Mouse (Mus musculus): ENCODE results near the gene Comp.

The Comp gene

GRCm38 (mm10) chr8:70352657-70353151 is 20.7 kb upstream of the Comp start:
- peak; percentile 62 for DNase-seq (ENCODE audit: low spot score)

- peak; percentile 100 for DNase-seq (ENCODE audit: low spot score)
These were observed 20.1 kb upstream of the Comp start, which contains the start of gene Upf1 for GRCm38 (mm10) chr8:70353194-70353817. Gene Upf1 (minus strand): TSS chr8:70353278.

DNA sequence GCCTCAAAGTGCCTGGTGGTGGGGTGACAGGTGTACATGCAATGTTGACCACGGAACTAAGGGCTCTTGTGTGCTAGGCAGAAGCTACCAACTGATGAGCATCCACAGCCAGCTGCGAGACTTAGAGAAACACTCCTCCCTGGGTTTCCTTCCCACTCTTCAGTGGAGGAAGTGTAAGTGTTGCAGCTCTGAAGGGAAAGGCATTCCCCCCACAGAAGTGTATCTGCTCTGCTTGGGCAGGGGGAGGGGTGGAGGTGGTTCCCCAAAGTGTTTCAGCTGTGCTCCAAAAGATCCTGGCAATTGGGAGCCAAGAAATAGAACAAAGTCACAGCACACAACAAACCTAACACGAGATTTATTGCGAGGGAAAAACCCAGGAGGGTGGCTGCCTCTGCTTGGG is 19.4 kb upstream of the Comp start:
- peak; percentile 42 for DNase-seq (ENCODE audit: low spot score)

DNA sequence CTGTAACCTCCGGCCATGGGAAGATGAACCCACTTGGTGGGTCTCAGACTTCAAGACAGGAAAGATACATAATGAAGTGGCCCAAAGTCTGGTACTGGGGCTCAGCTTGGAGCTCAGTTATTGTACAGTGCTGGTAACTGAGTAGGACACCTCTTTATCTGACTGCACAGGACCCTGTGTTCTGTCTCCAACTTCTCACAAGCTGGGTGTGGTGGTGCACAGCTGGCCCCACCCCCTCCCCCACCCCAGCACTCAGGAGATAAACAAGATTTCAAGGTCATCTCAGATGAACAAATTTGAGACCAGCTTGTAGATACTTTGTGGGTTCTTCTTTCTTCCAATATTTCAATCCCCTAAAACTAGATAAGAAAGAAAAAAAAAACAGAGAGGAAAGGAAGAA is 17.2 kb upstream of the Comp start:
- DNase-seq (ENCODE audit: low spot score) = no peak

DNA sequence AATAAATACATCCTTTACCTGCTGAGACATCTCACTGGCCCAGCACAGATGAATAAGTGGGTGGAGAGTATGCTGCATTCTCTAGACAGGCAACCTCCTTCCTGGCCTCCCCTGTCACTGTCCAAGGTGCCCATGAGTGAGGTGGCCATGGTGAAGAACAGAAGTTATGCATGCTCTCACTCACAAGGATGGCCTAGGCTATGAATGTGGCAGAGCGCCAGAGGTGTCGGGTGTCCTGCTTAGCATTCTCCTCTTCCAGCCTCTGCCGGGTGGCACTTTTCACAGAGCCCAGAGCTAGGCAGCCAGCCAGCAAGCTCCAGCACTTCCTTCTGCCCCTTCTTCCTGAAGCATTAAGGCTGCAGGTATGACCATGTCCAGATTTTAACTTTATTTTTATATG is 13.9 kb upstream of the Comp start:
- DNase-seq (ENCODE audit: low spot score) = peak; percentile 89

DNA sequence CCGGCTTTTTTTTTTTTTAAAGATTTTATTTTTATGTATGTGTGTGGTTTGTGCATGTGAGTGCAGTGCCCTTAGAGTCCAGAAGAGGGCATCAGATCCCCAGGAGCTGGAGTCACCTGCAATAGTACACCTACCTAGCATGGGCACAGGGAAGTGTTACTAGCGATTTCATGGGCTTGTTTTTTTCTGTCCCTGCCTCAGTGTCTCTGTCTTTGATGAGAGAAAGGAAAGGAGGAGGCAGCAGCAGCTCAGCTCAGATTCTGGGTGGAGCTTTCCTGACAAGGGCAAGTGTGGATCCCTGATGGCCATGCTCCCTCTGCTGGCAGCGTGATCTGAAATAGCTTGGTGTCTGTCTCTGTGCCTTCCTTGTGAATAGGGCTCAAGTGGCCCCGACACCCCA is 12.6 kb upstream of the Comp start:
- peak; percentile 44 for DNase-seq (ENCODE audit: low spot score)

- no peak for DNase-seq (ENCODE audit: low spot score)
These were observed 11.8 kb upstream of the Comp start for GRCm38 (mm10) chr8:70361484-70362032.

DNA sequence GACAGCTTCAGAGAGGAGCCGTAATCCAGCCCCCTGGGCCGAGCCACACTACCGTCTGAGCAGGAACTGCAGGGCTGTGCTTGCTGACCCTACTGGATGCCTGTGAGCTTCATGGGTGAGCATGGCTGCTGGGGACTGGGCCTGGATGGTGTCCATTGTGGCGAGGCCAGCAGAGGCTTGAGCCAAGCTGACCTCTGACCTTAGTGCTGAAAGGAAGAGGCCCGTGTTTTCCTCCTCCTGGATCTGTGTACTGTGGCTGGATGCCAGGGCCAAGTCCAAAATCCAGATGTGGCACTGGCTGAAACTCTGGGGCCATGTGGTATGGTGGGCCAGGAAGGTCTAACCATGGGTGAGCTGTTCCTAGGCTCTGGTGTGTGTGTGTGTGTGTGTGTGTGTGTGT is 9.3 kb upstream of the Comp start:
- peak; percentile 88 for DNase-seq (ENCODE audit: low spot score)

GRCm38 (mm10) chr8:70366588-70366987 is 6.8 kb upstream of the Comp start:
- DNase-seq (ENCODE audit: low spot score) = no peak

DNA sequence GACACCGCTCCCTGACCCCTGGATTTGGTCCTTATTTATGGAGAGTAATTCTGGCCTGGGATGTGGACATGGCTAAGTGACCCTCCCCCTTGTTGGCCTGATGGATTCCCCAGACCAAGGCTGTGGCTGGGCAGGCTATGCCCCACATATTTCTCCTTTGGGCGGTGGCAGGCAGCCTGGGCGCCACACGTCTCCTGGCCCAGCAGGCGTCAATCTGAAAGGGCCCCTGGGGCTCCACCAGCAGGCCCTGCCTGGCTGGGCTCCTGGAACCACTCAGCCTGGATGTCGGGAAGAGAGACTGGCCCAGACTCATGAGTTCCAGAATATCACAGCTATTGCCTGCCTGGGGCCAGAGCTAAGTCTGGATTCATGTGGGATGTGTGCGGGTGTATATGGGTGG is 2.9 kb upstream of the Comp start:
- peak; percentile 65 for DNase-seq (ENCODE audit: low spot score)

- DNase-seq (ENCODE audit: low spot score) = no peak
These were observed 1.4 kb upstream of the Comp start for GRCm38 (mm10) chr8:70371951-70372350.

- no peak for DNase-seq (ENCODE audit: low spot score)
These were observed 1.1 kb downstream of the Comp start for GRCm38 (mm10) chr8:70374318-70374927.

- no peak for DNase-seq (ENCODE audit: low spot score)
These were observed 2.0 kb downstream of the Comp start for GRCm38 (mm10) chr8:70375212-70375859.

- DNase-seq (ENCODE audit: low spot score) = no peak
These were observed 3.0 kb downstream of the Comp start for GRCm38 (mm10) chr8:70376275-70376741.

DNA sequence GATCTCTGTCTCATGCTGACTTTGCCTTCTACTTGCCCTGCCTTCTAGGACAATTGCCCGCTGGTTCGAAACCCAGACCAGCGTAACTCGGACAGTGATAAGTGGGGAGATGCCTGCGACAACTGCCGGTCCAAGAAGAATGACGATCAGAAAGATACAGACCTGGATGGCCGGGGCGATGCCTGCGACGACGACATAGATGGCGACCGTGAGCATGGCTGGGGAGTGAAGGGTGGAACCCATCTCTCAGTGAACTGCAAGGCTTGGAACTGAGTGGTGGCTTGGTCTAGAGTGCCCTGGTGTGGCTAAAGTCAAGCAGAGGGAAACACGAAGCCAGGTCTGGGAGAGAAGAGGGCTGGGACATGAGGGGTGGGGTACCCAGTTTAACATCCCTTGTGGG is 3.7 kb downstream of the Comp start:
- DNase-seq (ENCODE audit: low spot score) = no peak

GRCm38 (mm10) chr8:70380069-70380468 is 6.7 kb downstream of the Comp start:
- no peak for DNase-seq (ENCODE audit: low spot score)

DNA sequence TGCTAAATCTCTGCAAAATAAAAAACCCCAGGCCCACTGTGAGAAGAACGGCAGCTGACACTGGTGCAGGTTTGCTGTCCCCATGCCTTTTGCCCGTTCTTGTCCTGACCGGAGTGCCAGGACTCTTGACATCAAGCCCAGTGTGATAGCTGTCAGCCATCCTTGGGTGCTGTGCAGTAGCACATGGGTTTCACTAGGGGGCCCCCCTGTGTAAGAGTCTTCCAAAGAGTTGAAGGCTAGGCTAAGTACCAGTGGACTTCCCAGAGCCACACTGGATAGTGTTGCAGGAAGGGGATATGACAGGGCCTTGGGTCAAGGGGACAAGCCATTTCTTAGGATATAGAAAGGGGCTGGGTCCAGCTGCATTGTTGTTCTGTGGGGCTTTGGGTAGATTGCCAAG is 9.9 kb downstream of the Comp start:
- peak; percentile 86 for DNase-seq (ENCODE audit: low spot score)

- DNase-seq (ENCODE audit: low spot score) = peak; percentile 88
These were observed 16.3 kb downstream of the Comp start for GRCm38 (mm10) chr8:70389678-70390077.

DNA sequence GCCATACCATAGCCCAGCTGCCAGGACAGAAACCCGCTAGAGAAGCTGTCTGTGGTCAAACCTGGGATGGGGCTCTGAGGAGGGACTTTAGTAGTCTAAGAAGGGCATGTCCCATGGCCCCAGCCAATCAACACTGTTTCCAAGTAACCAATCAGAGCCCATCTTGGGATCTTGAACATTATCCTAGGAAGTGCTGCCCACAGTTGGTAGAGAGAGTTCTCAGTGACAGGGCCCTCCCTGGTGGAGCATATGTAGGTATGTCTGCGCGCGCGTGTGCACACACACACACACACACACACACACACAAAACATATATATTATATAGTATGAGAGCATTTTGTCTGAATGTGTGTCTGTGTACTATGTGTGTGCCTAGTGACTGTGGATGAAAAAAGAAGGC is 19.7 kb downstream of the Comp start:
- no peak for DNase-seq (ENCODE audit: low spot score)

- no peak for DNase-seq (ENCODE audit: low spot score)
These were observed 21.1 kb downstream of the Comp start for GRCm38 (mm10) chr8:70394269-70394998.

DNA sequence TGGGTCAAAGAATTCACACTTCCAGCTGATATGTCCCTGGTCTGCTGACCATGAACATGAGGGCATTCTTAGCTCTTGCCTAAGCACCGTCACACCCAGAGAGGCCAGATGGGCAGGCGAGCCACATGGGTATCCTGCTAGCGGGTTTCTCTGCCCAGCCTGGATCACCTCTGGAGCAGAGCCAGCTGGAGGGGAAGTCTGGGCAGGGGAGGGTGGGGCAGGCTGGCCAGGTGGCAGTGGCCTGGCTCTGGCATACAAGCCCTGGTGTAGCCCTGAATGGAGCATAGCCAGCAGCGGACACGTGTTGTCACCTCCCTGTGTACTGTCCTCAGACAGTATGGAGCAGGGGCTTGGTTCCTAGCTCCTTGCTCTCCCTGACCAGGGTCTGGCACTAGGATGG is 22.3 kb downstream of the Comp start:
- DNase-seq (ENCODE audit: low spot score) = peak; percentile 95

DNA sequence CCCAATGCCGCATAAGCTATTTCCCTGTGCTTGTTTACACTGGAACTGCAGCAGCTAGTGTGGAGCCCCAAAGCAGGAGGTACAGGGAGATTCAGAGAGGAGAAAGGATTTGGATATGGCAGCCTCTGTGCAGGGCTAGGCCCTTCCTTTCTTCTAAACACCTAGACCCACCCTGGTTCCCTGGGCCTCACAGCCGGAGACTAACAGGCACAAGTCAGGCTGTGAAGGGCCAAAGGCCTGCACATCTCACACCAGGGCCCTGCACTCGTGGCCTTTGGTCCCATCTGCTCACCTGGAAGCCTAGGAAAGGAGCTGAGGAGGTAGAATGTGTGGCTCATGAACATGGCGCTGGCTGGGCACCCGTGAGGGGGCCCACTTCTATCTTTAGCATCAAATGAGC is 22.8 kb downstream of the Comp start:
- no peak for DNase-seq (ENCODE audit: low spot score)

Data from MN1 (cell line).